Mouse (Mus musculus) kidney, adult 11 months (tissue): ENCODE measurements around the gene Mrps14.

Experiments
- DNase-seq: peaks from one replicate; pipeline ENCODE4 v3.0.0; 2022

The Mrps14 gene

DNA sequence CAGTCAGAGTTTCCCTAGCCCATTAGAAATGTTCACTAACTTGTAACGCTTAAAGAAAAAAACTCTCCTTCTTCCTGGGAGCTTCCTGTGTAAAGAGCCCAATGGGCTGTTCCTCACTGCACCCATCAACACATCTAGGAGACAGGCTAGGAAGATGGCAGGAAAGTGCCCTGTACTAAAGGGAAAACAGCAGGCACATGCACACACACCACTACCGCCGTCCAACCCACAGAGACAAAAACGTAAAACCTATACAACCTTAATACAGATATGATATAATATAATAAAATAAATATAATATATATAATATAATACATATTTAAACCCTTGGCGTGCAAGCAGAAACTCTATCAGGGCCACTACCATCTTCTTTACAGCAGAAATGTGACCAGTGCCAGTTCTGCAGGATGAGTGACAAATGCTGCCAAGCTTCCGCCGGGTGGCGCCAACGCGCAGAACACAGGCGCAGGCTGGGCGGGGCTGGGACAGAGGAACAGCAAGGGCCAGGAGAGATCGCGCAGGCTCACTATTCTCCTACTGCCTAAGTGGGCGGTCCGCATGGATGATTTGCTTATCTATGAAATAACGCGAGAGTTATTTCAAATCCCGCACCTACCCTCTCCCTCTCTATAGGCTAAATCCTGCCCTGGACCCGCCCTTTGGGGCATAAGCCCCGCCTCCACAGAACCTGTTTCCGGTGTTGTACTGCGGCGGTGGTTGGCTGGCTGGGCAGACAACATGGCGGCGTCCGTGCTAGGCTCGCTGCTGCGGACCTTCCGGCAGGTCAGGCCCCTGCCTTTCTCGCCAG, at the start of gene Mrps14:
Gene Mrps14 (plus strand): TSS at position 687 of the 808 bp plus-strand sequence.
- peak; percentile 99 for DNase-seq

DNA sequence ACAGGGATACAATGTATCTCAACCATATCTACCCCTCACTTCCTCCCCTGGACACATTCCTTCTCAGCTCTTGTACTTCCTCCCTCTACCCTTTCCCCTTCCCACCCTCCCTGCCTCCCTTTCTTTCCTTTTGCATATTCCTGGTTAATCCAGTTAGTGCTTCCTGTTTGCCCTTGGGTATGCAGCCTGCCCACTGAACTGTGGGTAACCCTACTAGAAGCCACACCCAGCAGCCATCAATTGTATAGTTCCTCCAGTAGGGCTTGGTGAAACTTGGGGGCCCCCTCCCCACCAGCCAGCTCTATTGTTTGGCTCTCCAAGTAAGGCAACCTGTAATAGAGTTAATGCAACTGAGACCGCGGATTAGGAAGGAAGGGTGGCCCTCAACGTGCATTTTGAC, 49.4 kb upstream of the Mrps14 start:
- no peak for DNase-seq

DNA sequence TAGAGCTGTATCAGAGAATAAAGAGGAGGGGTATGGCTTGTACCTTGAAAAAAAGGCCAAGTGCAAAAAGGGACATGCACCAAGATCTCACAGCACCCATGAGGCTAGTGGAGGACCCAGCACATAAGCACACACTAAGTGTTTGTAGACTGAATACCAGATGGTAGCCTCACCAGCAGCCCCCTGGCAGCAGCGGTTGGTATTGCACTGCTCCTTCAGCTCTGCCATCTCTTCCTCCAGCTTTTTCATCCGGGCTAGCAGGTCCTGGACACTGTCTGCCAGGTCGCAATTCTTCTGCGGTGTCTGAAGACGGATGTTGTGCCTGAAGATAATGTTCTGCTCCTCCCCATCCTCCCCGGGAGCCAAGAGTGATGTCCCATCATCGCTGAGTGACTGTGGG, 47.7 kb upstream of the Mrps14 start:
- DNase-seq = no peak

GRCm38 (mm10) chr1:160149291-160149906, 45.6 kb upstream of the Mrps14 start:
- no peak for DNase-seq

GRCm38 (mm10) chr1:160150726-160151125, 44.3 kb upstream of the Mrps14 start:
- DNase-seq = no peak

DNA sequence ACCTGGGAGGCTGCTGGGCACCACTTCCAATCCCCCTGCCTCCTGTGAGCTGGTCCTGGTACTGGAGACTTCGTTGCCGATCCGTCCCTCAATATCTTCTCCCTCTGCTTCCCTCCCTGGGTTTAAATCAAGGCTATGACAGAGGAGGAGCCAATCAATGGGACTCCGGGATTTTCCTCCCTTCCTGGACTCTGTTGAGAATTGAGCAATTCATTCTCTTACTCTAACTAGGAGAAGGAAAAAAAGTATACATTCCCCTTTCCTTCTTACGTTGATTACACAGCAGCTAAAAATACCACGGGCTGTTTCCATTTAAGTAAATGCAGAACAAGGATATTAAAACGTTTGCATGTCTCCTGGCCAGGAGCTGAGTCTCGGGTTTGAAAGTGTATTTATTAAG, 41.5 kb upstream of the Mrps14 start, which contains the start of gene Tnn:
Gene Tnn (minus strand): TSS at position 101 of the 400 bp plus-strand sequence.
- no peak for DNase-seq

DNA sequence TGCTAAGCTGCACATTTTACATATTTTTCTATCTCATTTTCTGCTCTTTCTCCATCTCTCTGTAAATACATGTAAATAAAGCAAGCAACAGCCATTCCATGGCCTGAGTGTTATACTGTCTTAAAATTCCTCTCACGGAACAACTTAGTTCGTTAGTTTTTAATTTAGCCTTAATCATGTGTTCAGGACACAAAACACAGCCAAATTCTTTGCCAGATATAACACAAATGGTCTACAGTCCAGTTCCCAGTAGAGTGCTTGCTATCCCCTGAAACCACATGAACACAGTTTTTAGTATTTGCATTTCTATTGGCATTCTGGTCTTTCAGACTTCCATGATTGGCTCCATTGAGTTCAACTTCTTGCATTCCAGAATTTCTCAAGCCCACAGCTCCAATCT, 36.8 kb upstream of the Mrps14 start:
- DNase-seq = no peak

DNA sequence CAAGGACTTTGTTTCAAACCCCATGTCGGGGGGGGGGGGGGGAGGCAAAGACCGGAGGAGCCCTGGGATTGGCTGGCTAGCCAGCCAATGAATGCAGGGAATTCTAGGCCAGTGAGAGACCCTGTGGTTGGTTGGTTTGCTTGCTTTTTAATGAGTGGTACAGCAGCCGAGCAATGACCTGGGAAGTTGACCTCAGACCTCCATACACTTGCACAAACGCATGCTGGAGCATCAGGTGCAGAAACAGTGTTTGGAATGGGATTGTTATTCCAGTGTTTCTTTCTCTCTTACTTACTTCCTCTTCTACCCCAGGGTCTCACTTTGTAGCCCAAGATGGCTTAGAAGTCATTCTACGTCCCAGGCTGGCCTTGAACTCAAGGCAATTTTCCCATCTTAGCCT, 28.4 kb upstream of the Mrps14 start:
- DNase-seq = no peak

DNA sequence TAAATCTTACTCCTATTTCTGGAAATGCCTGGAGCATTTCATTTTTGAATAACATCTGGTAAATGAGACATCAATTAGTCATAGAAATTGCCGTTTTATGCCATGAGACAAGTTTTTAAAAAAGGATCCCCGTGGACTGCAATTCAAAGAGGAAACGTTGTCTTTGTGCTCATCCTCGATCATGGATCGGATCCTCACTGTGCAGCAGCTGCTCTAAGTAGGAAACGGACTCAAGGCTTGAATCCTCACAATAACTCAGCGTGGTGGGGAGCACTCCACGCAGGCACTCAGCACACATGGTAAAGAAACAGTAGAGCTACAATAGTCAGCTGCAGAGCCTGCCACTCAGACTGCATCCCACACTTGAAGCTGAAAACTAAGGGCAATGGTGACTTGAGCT, 18.1 kb upstream of the Mrps14 start:
- no peak for DNase-seq

GRCm38 (mm10) chr1:160181216-160181615, 13.8 kb upstream of the Mrps14 start:
- no peak for DNase-seq

GRCm38 (mm10) chr1:160184506-160184905, 10.5 kb upstream of the Mrps14 start:
- DNase-seq = no peak

- no peak for DNase-seq
These were observed 285 bp downstream of the Mrps14 start for GRCm38 (mm10) chr1:160195337-160195663.

DNA sequence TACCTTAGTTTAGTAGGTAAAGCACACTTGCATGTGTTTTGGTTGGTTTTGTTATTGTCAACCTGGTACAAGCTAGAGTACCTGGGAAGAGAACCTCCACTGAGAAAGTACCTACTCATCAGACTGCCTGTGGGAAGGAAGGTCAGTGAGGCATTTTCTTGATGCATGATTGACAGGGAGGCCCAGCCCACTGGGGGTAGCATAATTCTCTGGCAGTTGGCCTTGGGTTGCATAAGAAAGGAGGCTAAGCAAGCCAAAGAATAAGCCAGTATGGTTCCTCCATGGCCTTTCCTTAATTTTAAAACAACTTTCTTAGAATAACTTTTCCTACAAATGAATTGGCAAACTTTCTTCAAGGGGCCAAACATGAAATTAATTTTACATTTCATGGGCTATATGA, 10.5 kb downstream of the Mrps14 start:
- DNase-seq = no peak

DNA sequence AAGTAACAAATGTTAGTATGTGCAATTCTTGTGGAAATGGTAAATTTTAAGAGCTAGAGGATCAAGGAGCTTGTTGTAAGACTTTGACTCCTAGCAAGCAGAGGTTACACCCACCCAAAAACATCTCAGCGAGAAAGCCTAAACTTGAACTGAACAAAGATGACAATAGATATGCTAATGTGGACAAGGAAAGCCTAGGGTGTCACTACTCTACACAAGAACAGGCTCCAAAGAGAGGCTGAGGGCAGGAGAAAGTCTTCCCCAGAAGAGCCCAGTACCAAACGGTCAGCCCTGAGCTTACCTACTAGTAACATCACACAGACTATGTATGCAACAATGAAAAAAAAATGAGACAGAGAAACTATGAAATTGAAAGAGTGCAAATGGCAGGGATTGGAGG, 14.8 kb downstream of the Mrps14 start:
- DNase-seq = no peak

- no peak for DNase-seq
These were observed 15.6 kb downstream of the Mrps14 start for GRCm38 (mm10) chr1:160210566-160210965.

DNA sequence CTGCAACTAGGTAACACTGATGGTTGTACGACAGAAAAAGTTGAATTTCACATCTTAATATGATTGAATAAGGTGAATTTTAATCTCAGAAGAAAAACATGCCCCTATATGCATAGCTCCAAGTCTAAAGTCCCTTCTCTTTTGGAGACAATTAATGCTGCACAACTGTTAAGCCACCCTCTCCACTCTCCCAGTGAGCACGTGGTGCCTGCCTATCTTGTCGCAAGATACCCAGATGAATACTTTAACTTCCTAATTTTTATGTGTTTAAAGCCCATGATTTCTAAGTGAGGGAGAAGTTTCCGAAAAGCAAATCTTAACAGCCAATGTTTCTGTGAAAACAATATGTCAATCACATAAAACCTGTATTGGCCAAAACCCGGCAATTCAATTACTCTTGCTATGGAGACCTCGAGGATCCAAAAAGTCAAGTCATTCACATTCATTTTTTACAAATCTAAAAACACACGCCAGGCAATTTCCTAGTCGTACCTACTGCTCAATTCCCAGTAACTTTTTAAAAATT, 16.6 kb downstream of the Mrps14 start:
- no peak for DNase-seq

GRCm38 (mm10) chr1:160212123-160212691, 17.2 kb downstream of the Mrps14 start:
- DNase-seq = no peak

DNA sequence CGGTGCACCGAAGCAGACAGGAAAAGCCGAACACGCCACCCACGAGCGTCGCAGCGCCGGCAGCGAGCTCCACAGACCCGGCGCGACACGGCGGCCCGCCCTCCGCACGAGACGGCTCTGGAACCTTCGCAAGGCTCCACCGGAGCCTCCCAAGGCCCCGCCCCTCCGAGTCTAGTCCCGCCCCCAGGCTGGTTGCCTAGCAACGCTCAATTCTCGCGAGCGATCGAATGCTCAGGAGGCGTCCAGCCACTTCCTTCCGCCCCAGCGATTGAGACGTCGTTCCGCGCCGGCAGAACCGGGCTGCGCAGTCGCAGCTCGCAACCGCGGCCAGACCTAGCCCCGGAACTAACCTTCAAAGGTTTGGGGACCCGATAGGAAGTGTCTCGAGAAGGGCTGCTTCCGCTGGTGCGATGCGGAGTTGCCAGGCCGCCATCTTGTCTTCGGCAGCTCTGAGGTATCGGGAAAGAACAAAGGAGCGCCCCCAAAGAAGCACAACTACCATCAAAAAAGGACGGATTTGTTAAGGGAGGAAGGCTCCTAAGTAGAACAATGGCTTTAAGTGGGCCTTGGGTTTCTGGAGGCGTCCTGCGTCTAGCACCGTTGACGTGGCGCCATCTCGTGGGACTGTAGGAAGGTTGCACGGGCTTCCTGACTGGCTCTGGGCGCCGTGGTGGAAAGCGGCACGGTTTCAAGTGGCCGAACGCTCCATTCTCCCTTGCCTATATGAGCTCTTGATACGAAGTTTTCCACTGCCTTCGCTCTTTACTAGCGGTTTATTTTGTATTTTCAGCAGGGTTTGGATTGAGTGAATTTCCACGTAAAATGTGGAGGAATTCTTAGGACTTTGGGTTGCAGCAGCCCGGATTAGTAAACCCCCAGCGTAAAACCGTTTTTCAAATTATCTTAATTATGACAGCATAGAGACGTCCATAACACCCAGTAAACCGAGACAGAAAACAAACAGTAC, 18.0 kb downstream of the Mrps14 start, which contains the start of gene Cacybp:
Gene Cacybp (minus strand): TSS at position 173 of the 967 bp plus-strand sequence.
- peak; percentile 99 for DNase-seq

- DNase-seq = no peak
These were observed 19.2 kb downstream of the Mrps14 start for GRCm38 (mm10) chr1:160214171-160214570.

GRCm38 (mm10) chr1:160217898-160218297, 22.9 kb downstream of the Mrps14 start:
- DNase-seq = no peak

- no peak for DNase-seq
These were observed 29.1 kb downstream of the Mrps14 start for GRCm38 (mm10) chr1:160224093-160224492.

- no peak for DNase-seq
These were observed 32.2 kb downstream of the Mrps14 start for GRCm38 (mm10) chr1:160227196-160227595.

DNA sequence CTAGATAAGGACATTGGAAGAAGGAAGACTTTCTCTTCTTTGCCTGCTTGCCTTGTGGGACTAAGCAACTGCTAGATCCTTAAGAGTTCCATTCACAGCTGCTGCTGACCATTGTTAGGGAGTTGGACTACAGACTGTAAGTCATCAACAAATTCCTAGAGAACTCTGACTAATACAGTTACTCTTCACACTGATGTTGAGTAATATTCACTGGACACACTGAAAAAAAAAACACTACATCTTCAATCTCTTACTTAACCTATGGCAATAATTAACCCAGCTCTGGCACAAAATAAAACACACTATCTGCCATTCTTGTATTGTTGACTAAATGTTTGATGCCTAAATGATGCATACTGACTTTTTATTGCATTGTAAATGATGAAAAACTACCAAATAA, 32.8 kb downstream of the Mrps14 start:
- DNase-seq = no peak
